Mouse (Mus musculus) midbrain, embryonic 12.5 days (tissue): Measurements from ENCODE around the gene Nasp. TPM values are rescaled to one million over a fixed set of nuclear protein-coding genes. Genes with fewer than 3 reads are reported as not detected.
"Not testable (repeated sequence)": the region's sequence is repeated elsewhere in the genome, so short reads cannot be mapped to it uniquely, and the experiment has no call there.

Source experiments
- ATAC-seq: fragments of 200-750 bp; cut with Nextera tagmentation; 2 replicates; pipeline ENCODE4 v1.8.0; 2017; ENCODE audit warnings: low read depth, moderate TSS enrichment, moderate library complexity; ENCODE audit not compliant: low FRiP score
- H3K27ac ChIP-seq: fragments of 300-500 bp; sonication (generic); replicated peaks from 2 replicates; pipeline ENCODE4 v1.5.1; 2016; ENCODE audit warnings: mild to moderate bottlenecking
- H3K27me3 ChIP-seq: fragments of 300-500 bp; sonication (generic); 2 replicates; pipeline ENCODE4 v1.6.1; 2016; ENCODE audit warnings: mild to moderate bottlenecking
- H3K36me3 ChIP-seq: fragments of 300-500 bp; sonication (generic); 2 replicates; pipeline ENCODE4 v1.6.1; 2016
- H3K4me1 ChIP-seq: fragments of 300-500 bp; sonication (generic); 2 replicates; pipeline ENCODE4 v1.6.1; 2016
- H3K4me2 ChIP-seq: fragments of 300-500 bp; sonication (generic); replicated peaks from 2 replicates; pipeline ENCODE4 v1.6.1; 2016; ENCODE audit warnings: mild to moderate bottlenecking, moderate library complexity
- H3K4me3 ChIP-seq: fragments of 300-500 bp; sonication (generic); 2 replicates; pipeline ENCODE4 v1.5.1; 2016; ENCODE audit warnings: mild to moderate bottlenecking
- H3K9ac ChIP-seq: fragments of 300-500 bp; sonication (generic); replicated peaks from 2 replicates; pipeline ENCODE4 v1.6.1; 2016; ENCODE audit warnings: mild to moderate bottlenecking, moderate library complexity
- H3K9me3 ChIP-seq: fragments of 300-500 bp; sonication (generic); 2 replicates; pipeline ENCODE4 v1.6.1; 2016; ENCODE audit warnings: mild to moderate bottlenecking
- WGBS: fragments of 180-500 bp; shearing (Covaris S2); methylation state at CpG from one replicate; pipeline ENCODE4 v1.1.7; 2016; 5-methylcytosine and 5-hydroxymethylcytosine counted together
- polyA plus RNA-seq: library from polyadenylated mRNA; unstranded; fragments of >200 nt; fragmentation: Nextera tagmentation; extraction: Ambion mirVana; gene quantifications from 2 replicates; pipeline ENCODE4 v1.2.1, GENCODE M21; 2016

Gene Nasp
- 229 and 242 TPM in 2 replicates for polyA plus RNA-seq

GRCm38 (mm10) chr4:116627722-116628662 lies at the start of gene Nasp:
Gene Nasp, minus strand, starts transcription at chr4:116627941.
- no peaks in the 10 kb centered on the region for H3K9me3 ChIP-seq
- H3K4me2 ChIP-seq: peak within 1 kb of the TSS; percentile 66
- peaks cover 16% of the 10 kb centered on the region for H3K36me3 ChIP-seq
- peak within 1 kb of the TSS; percentile 99 for H3K4me3 ChIP-seq
- no peaks in the 10 kb centered on the region for H3K27me3 ChIP-seq
- peak within 1 kb of the TSS; percentile 94 for H3K9ac ChIP-seq
- peak within 1 kb of the TSS; percentile 95 for H3K27ac ChIP-seq
- 7% methylated on average over 23 of the region's 23 CpGs for WGBS
- ATAC-seq: peak; percentile 89
- peaks cover 21% of the 10 kb centered on the region for H3K4me1 ChIP-seq

- Histone ChIP-seq H3K9ac (no peak overlapping the region), H3K4me3 (no peak overlapping the region), H3K36me3 (no peaks in the 10 kb centered on the region), H3K4me2 (no peak overlapping the region), H3K4me1 (no peaks in the 10 kb centered on the region), H3K9me3 (no peaks in the 10 kb centered on the region), H3K27ac (no peak overlapping the region), H3K27me3 (no peaks in the 10 kb centered on the region)
- WGBS: 87% methylated on average over 3 of the region's 3 CpGs
- ATAC-seq: no peak
Measured at GRCm38 (mm10) chr4:116676027-116676426, 48.3 kb upstream of the Nasp start.

GRCm38 (mm10) chr4:116674761-116675160 lies 47.0 kb upstream of the Nasp start:
- not testable (repeated sequence) for ATAC-seq, H3K4me3 ChIP-seq, H3K4me1 ChIP-seq, H3K27ac ChIP-seq, H3K9me3 ChIP-seq, H3K4me2 ChIP-seq, H3K27me3 ChIP-seq, H3K36me3 ChIP-seq, H3K9ac ChIP-seq
- 91% methylated on average over 6 of the region's 6 CpGs for WGBS

GRCm38 (mm10) chr4:116672785-116673184 lies 45.0 kb upstream of the Nasp start:
- no peak overlapping the region for H3K9ac ChIP-seq
- no peaks in the 10 kb centered on the region for H3K4me1 ChIP-seq
- H3K9me3 ChIP-seq: no peaks in the 10 kb centered on the region
- no peak overlapping the region for H3K4me2 ChIP-seq
- no peak overlapping the region for H3K4me3 ChIP-seq
- 82% methylated on average over 2 of the region's 2 CpGs for WGBS
- H3K27ac ChIP-seq: no peak overlapping the region
- no peaks in the 10 kb centered on the region for H3K36me3 ChIP-seq
- no peak for ATAC-seq
- no peaks in the 10 kb centered on the region for H3K27me3 ChIP-seq

- ATAC-seq: no peak
- H3K9me3 ChIP-seq: no peaks in the 10 kb centered on the region
- WGBS: 63% methylated on average over 2 of the region's 2 CpGs
Measured at GRCm38 (mm10) chr4:116669291-116669690, 41.5 kb upstream of the Nasp start.

GRCm38 (mm10) chr4:116668145-116668544 lies 40.4 kb upstream of the Nasp start:
- ATAC-seq: no peak
- WGBS: 67% methylated on average over 3 of the region's 3 CpGs
- H3K9me3 ChIP-seq: no peaks in the 10 kb centered on the region

More at GRCm38 (mm10) chr4:116669291-116669690, 41.5 kb upstream of the Nasp start:
- no peak overlapping the region for H3K4me3 ChIP-seq
- no peak overlapping the region for H3K9ac ChIP-seq
- H3K4me1 ChIP-seq: no peaks in the 10 kb centered on the region
- no peak overlapping the region for H3K4me2 ChIP-seq
- no peaks in the 10 kb centered on the region for H3K36me3 ChIP-seq
- H3K27ac ChIP-seq: no peak overlapping the region
- no peaks in the 10 kb centered on the region for H3K27me3 ChIP-seq

GRCm38 (mm10) chr4:116666625-116667024 lies 38.9 kb upstream of the Nasp start:
- Histone ChIP-seq H3K27ac (no peak overlapping the region), H3K4me3 (no peak overlapping the region), H3K9me3 (no peaks in the 10 kb centered on the region), H3K4me1 (no peaks in the 10 kb centered on the region), H3K36me3 (no peaks in the 10 kb centered on the region), H3K27me3 (no peaks in the 10 kb centered on the region), H3K4me2 (no peak overlapping the region), H3K9ac (no peak overlapping the region)
- no peak for ATAC-seq
- WGBS: 74% methylated on average over 4 of the region's 4 CpGs

More at GRCm38 (mm10) chr4:116668145-116668544, 40.4 kb upstream of the Nasp start:
- H3K27ac ChIP-seq: no peak overlapping the region
- H3K9ac ChIP-seq: no peak overlapping the region
- no peak overlapping the region for H3K4me3 ChIP-seq
- H3K27me3 ChIP-seq: no peaks in the 10 kb centered on the region
- no peak overlapping the region for H3K4me2 ChIP-seq
- H3K4me1 ChIP-seq: no peaks in the 10 kb centered on the region
- no peaks in the 10 kb centered on the region for H3K36me3 ChIP-seq

- Histone ChIP-seq H3K4me1 (no peaks in the 10 kb centered on the region), H3K36me3 (no peaks in the 10 kb centered on the region), H3K9ac (no peak overlapping the region), H3K27me3 (no peaks in the 10 kb centered on the region), H3K4me3 (no peak overlapping the region), H3K4me2 (no peak overlapping the region), H3K27ac (no peak overlapping the region), H3K9me3 (no peaks in the 10 kb centered on the region)
- ATAC-seq: no peak
- WGBS: 92% methylated on average over 1 of the region's 1 CpGs
Measured at GRCm38 (mm10) chr4:116661998-116662397, 34.3 kb upstream of the Nasp start.

- Histone ChIP-seq H3K4me1 (no peaks in the 10 kb centered on the region), H3K9ac (no peak overlapping the region), H3K9me3 (no peaks in the 10 kb centered on the region), H3K36me3 (no peaks in the 10 kb centered on the region), H3K27me3 (no peaks in the 10 kb centered on the region), H3K4me2 (no peak overlapping the region), H3K27ac (no peak overlapping the region), H3K4me3 (no peak overlapping the region)
- WGBS: 75% methylated on average over 6 of the region's 6 CpGs
- ATAC-seq: no peak
Measured at GRCm38 (mm10) chr4:116660829-116661228, 33.1 kb upstream of the Nasp start.

- not testable (repeated sequence) for ATAC-seq, H3K36me3 ChIP-seq
- WGBS: 92% methylated on average over 6 of the region's 6 CpGs
Measured at GRCm38 (mm10) chr4:116659916-116660315, 32.2 kb upstream of the Nasp start.

GRCm38 (mm10) chr4:116659474-116659873 lies 31.7 kb upstream of the Nasp start:
- WGBS: 89% methylated on average over 2 of the region's 2 CpGs
- H3K9me3 ChIP-seq: no peaks in the 10 kb centered on the region

More at GRCm38 (mm10) chr4:116659916-116660315, 32.2 kb upstream of the Nasp start:
- not testable (repeated sequence) for H3K27ac ChIP-seq, H3K4me2 ChIP-seq, H3K27me3 ChIP-seq, H3K4me1 ChIP-seq, H3K4me3 ChIP-seq, H3K9ac ChIP-seq, H3K9me3 ChIP-seq

GRCm38 (mm10) chr4:116657971-116658370 lies 30.2 kb upstream of the Nasp start:
- ATAC-seq: no peak
- Histone ChIP-seq H3K36me3 (no peaks in the 10 kb centered on the region), H3K27me3 (no peaks in the 10 kb centered on the region), H3K9ac (no peak overlapping the region), H3K27ac (no peak overlapping the region), H3K9me3 (no peaks in the 10 kb centered on the region), H3K4me1 (no peaks in the 10 kb centered on the region), H3K4me2 (no peak overlapping the region), H3K4me3 (no peak overlapping the region)
- WGBS: 45% methylated on average over 3 of the region's 3 CpGs

More at GRCm38 (mm10) chr4:116659474-116659873, 31.7 kb upstream of the Nasp start:
- H3K27ac ChIP-seq: no peak overlapping the region
- H3K9ac ChIP-seq: no peak overlapping the region
- H3K4me3 ChIP-seq: no peak overlapping the region
- no peak for ATAC-seq
- H3K27me3 ChIP-seq: no peaks in the 10 kb centered on the region
- no peaks in the 10 kb centered on the region for H3K4me1 ChIP-seq
- no peak overlapping the region for H3K4me2 ChIP-seq
- H3K36me3 ChIP-seq: no peaks in the 10 kb centered on the region
